Mouse (Mus musculus) thymus, postnatal 10 days (tissue): ENCODE results near the gene Gsk3b.
"Not testable (repeated sequence)": the region's sequence is repeated elsewhere in the genome, so short reads cannot be mapped to it uniquely, and the experiment has no call there.

ENCODE experiments used
- DNase-seq, 2 experiments: peaks; one replicate each; pipeline ENCODE4 v3.0.0; 2021; ENCODE audit warnings: low spot score in 2 of 2

The Gsk3b gene

DNA sequence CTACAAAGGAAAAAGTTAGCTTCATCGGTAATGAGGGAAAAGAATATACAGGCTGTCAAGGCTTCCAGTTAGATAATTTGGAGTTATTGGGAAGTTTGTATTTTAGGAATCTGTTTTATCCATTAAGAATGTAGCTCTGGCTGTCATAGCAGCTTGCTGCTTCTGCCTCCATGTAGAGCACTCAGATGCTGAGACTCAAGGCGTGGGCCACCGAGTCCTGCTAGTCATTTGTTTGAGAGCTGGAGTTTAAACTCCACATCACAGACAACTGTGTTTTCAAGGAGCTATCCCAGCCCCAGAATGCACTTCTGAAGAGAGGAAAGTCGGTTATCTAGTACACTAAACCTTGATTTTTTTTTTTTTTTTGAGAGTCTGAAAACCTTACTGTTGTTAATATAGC is 101.2 kb downstream of the Gsk3b start:
- DNase-seq, result no peak

DNA sequence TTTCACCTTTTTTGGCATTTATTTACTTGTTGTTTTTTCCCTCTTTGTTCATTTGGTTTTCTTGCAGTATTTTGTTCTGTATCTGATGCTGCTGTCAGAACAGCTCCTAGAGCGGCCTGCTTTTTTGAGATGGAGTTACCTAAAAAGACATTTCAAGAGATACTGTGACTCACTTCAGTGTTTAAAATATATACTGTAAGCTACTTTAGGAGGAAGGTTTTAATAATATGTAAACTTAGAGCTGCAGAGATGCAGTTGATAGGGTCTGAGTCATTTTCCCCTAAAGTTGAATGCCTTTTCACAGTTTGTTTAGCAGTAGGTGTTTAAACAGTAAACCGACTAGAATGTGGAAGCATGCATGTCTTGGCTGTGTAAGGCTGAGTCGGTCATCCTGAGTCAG is 101.7 kb downstream of the Gsk3b start:
- no peak for DNase-seq

DNA sequence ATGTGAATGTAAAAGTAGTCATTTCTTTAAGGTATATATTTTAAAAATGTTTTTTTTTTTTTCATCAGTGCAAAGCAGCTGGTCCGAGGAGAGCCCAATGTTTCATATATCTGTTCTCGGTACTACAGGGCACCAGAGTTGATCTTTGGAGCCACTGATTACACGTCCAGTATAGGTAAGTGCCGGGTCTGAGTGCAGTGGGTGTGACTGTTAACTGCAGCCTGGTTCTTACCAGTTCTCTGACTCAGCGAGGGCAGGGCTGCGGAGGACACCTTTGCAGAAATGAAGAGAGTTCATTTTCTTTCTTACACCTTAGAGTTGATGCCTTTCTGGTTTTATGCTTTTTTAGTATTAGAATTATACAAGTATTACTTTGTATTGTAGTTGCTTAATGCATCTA is 102.7 kb downstream of the Gsk3b start:
- no peak for DNase-seq

DNA sequence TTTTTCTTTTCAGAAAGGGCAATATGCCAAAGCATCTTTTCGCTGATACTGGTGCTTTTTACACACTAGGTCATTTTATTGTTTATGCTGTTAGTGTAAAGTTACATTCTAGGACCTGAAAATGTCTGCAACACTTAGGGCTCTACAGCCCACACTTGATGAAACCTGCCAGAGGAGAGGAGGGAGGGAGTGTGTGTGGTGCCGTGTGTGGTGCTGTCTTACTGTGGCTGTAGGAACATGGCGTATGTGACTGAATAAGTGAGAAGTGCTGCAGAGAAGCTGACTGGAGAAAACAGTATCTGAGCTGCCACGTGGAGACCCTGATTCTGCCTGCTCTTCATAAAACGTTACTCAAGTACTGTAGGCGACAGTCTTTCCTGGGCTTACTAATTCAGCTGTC is 103.8 kb downstream of the Gsk3b start:
- no peak for DNase-seq

DNA sequence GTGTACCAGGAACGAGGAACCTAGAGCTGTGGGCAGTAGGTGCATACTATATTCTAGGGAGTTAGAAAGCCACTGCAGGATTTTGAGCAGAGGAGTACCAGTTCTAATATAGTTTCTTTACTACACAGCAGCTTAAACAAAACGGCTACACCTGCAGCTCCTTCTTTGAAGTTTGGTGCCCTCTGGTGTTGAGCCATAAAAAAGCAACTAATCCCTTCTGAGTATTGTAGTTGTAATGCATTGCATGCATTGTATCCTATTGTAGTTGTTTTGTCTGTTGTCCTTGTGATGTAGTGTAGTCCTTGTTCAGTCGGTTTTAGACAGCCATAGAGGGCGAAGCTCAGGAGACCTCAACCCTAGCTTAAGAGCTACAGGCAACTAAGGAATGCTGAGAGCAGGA is 108.5 kb downstream of the Gsk3b start:
- peak; percentile 59 to 83 for DNase-seq

DNA sequence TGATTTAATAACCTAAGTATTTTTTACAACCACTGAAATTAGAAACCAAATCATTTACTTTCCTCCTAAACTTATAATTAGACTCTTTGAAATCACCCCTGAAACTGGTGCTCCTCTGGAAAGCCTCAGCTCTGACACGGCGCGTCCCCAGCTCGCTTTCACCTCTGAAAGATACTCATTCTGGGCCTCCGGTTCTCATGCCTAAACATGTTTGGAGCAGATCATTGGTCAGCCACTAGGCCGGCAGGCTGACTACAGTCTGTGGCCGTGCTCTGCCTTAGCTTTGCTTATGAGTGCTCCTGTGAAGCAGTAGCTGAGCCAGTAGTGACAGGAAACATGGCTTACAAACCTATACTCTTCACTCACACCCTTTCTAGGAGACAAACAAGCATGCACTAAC is 116.5 kb downstream of the Gsk3b start:
- DNase-seq, result no peak

DNA sequence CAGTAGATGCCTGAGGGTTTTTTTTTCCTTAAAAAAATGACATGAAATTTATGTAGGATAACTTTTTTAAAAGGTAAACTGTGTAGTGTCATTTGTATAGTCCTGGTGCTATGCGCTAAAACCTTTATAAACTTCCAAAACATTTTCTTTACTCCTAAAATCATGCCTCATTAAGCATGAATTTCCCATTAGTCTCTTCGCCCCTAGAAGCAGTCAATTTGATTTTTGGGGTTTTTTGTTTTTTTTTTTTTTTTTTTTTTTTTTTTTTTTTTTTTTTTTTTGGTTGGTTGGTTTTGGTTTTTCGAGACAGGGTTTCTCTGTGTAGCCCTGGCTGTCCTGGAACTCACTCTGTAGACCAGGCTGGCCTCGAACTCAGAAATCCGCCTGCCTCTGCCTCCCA is 133.7 kb downstream of the Gsk3b start:
- not testable (repeated sequence) for DNase-seq

DNA sequence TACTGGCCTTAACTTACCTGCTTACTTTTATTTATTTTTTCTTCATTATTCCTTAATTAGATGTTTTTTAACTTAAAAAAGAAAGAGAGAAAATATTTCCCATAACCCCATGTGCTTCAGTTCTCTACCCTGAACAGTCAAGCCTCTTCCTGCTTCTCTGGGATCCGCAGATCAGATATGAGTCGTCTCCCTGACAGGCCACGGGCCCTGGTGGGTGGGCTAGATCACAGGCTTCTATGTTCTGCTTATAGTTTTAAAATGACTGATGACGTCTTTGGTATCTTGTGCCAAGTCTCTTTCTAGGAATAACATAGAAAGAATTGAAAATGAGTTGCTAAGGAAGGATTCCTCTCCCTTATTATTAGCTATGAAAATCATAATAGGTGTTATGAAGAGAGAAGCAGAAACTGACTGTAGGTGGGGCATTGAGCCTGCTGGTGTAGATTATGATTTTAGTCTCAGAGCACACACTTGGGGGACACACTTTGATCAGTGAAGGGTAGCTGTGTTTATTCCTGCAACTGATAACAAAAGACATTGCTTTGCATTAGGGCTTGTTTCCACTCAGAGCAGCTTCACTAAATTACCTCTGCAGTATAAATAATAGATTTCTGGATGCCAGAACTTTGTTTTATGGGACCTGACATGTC is 148.3 kb downstream of the Gsk3b start:
- no peak for DNase-seq

DNA sequence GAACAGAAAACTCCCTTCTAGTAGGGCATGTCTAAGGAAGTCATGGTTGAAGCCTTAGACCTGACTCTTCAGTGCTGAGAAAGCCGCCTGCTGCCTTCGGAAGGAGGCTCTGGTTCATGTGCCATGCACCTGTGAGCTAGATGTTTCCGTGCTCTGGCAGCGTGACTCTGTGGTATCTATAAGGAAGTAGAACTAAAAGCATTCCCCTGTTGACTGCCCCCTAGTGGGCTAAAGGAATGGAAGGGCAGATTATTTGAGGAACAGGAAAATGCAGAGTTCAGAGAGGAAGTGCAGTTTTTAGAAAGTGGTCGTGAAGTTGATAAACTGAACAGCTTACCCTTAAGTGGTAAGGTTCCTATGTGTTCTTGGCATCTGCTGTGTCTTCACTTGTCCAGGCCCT is 150.9 kb downstream of the Gsk3b start:
- peak; percentile 78 to 86 for DNase-seq

DNA sequence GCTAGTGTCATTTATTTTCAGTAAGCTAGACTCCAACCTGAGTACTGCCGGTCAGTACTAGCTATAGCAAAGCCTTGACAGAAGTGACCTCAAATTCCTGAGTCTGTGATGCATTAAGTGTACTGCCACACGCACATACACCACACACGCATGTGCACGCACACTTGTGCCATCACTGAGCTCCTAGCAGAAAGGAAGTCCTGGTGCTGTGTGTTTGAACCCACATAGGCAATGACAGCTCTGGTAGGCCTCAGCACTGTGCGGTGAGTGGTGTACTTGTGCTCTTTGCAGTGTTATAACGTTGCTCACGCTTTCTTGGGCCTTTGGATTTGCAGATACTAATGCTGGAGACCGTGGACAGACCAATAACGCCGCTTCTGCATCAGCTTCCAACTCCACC is 151.4 kb downstream of the Gsk3b start:
- no peak for DNase-seq

DNA sequence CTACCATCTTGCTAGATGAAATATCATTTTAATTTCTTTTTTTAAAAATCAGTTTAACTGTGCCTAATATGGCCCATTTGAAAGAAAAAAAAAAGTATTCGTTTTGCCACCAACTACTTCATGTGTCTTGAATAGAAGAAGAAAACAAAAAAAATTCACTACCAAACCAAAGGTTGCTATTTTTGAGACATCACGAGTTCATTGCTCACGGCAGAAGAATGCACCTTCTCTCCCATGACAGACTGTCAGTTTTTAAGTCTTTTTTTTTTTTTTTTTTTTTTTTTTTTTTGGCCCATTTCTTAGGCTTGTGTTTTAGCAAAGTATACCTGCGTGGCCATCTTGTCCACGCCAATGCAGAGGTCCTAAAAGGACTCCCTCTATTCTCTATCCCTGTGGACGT is 155.3 kb downstream of the Gsk3b start:
- DNase-seq, result no peak

DNA sequence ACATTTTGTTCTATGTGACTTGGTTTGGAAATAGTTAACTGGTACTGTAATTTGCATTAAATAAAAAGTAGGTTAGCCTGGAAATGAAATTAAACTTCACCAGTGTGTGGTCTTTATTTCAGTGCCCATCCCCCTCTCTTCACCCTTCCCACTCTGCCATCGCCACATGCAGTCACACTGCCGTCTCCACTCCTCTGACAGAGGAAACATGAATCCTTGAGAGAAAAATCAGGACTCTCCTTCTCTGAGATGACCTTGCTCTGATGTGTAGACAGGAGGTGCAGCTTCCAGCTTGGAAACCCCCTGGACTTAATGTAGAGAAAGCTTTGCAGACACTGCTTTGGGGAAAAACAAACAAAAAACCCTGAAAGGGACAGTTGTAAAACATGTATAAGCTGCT is 156.6 kb downstream of the Gsk3b start:
- no peak for DNase-seq

DNA sequence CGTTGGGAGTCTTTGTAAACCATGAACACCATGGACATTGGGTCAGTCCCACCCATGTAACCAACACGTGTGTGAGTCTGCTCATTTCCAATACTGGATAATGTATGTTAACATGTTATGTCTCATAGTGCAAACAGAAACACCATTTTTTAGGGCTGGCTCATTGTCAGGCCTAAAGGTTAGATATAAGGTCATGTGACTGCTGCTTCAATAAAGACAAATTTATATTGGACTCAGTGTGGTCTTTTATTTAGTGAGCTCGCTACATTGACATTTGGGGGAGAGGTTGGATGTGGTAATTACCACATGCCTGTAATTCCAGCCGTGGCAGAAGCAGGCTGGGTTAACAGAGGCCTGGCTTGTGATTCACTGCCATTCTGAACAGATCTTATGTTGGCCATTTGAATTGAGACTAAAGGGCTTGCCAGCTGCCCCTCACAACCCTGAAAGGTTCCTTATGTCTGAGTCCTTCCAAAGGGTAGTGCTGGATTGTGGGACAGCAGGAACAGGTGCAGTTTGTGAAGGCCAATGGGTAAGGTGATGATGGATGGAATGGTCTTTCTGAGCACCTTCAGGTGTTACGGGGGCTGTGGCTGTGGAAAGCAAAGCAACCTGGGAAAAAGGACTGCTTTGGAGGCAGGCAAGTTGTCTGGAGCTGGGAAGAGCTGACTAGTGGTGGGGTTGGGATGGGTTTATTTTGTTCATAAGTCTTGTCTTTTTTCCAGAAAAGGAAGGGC is 157.2 kb downstream of the Gsk3b start:
- no peak for DNase-seq

DNA sequence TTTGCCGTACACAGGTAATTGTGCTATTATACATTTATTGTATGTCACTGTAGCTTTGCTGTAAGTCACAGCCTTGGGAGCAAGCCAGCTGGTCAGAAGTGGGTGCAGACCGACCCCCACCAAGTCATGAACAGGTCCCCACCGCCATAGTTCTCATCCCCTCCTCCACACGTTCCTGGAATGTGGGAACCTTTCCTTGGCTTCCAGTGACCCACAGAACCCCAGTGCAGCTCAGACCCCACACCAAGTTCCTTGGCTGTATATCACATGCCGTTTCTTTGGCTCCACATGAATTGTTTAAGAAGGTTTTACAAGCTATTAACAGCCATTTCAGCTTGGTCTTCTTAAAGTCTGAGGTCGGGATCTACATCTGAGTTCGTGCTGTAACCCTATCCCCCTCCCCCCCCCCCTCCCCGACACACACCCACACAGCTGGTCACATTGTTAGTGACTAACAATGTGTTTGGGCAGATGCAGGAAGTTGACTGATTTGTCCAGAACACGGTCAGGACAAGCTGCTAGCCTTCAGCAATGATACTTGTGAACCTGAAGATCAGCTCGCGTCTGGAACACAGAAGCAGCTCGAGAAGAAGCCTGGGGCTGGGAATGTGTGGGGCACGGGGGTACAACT is 159.6 kb downstream of the Gsk3b start:
- DNase-seq, result no peak

DNA sequence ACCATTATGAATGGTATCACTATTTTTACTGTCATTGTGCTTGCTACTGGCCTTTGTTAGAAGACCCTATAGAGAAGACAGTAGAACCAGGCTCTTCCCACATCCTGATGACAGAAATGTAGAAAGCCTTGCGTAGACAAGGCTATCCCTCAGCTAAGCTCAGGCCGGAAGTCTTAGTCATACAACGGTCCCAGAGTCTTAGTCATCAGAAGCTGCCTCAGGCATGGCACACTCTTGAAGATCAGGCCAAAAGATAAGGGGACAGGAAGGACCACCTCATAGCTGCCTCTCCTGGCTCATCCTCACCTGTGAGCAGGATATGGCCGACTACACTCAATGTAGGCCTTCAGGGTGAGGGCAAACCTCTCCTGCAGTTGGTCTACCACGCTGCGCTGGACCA is 161.7 kb downstream of the Gsk3b start:
- DNase-seq, result no peak

DNA sequence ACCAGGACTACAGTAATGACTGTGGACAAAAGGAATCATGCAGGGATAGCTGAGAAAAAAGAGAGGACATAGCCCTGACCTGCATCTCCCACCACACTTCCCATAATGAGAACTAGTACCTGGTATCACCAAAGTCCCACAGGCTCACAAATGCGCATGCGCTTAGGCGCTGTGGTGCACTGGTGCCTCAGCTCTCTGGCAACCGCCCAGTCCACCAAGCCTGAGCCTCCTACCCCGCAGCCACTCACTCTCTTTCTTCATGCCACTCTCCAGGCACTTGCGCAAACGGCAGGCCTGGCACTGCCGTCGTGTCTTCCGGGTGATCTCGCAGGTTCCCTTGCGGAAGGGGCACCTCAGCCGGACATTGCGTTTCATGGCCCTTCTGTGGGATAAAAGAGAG is 165.2 kb downstream of the Gsk3b start:
- DNase-seq, result no peak

DNA sequence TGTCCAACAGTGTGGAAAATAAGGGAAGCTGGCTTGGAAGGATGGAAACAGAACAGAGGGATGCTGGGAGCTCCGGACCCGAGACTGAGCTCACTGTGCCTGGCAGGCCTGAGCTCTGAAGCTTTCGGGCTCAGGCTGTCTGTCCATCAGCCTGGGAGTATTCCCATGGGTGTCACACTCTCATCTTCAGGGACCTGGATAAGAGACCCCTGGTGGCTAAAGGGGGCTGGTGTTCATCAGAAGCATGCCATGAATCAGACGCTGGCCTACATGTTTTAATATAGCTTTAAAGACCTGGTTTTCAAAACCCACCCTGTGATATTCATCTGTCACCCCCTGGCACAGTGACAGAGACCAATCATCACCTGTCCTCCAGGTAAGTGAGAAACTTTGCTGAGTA is 166.3 kb downstream of the Gsk3b start:
- DNase-seq, result no peak

DNA sequence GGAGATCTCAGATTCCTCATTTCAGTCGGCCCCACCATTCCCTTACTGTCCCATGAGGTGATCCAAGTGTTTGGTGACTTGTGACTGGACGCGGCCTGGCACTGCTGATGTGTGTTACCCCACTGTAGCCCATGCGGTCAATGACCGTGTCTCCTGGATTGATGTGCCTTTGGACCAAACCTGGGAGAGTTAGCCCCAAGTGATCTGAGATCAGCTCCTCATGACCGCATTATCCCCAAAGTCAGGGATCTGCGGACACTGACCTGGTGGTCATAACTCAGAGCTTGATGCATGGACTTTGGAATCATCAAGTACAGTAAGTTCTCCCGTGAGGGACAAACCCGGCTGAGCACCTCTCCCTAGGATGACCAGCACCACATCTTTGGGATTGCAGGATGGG is 167.1 kb downstream of the Gsk3b start:
- DNase-seq, result no peak

DNA sequence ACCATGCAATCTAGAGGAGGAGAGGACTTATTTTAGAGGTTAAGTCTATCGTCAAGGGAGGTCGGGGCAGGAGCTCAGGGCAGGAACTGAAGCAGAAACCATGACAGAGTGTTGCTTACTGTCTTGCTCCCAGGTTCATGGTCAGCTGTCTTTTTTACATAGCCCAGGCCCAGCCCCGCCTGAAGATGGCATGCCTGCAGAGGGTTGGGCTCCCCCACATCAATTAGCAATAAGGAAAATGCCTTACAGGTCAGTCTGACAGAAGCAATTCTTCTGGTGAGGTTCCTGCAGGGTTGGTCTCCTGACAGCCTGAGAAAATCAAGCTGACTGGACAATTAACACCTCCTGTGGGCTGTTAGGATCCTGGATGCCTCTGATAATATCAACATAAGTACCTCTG is 182.8 kb downstream of the Gsk3b start:
- DNase-seq, result no peak

DNA sequence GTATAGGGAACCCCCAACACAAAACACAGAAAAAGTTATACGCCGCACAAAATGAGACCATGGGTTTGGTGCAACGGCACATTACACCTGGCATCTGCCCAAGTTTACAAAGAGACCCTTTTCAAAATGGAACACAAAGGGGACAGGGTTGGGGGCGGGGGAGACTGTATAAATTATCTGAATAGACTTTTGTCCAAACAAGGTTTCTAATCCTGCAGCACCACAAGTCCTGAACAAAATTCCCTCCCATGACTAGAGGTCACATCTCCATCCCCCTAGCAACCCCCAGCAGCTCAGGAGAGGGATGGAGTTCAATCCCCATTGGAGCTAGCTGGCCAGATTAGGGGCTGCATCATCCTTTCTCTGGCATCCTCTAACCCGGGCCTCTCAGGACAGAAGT is 183.7 kb downstream of the Gsk3b start:
- DNase-seq, result no peak

DNA sequence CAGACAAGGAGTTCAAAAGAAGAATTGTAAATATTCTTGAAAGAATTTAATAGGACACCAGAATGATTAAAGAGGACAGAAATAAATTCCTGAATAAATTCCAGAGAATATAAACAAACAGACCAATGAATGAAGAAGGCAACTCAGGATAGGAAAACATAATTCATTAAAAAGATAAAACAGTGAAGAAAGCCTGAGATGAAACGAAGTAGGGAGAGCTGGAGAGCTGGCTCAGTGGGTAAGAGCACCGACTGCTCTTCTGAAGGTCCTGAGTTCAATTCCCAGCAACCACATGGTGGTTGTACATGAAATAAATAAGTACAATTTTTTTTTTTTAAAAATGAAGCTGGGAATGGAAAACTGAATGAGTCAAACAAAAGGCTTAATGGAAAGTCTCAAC is 185.9 kb downstream of the Gsk3b start:
- no peak for DNase-seq

DNA sequence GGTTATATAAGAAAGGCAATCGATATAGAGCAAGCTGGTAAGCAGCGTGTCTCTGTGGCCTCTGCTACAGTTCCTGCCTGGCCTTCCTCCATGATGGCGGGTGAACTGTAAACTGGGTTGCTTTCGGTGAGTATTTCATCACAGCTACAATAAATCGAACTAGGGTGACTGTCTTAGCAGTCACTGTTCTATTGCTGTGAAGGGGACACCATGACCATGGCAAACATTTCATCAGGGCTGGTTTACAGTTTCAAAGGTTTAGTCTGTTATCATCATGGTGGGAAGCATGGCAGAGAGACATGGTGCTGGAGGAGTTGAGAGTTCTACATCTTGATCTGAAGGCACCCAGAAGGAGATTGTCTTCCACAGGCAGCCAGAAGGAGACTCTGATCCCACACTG is 191.0 kb downstream of the Gsk3b start:
- no peak for DNase-seq

DNA sequence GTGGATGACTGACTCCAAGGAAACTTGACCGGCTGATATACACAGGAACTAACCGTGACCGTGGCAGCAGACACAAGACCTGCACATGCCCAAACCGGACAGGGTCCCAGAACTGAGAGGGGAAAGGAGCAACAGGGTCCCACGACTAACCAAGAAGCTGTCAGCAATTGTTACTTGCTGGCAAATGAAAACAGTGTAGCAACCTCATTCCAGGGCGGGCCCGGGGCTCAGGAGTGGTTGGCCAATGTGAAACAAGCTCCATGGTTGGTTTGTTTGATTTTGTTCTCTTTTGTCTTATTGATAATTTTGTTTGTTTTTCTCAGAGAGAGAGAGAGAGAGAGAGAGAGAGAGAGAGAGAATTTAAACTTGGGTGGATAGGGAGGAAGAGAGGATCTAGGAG is 192.2 kb downstream of the Gsk3b start:
- no peak for DNase-seq
